Mouse (Mus musculus) cerebral cortex, adult 2 months (tissue): Measurements from ENCODE around the gene Gm28047.

Experiments used
- WGBS: fragments of 180-500 bp; shearing (Covaris S2); methylation state at CpG from one replicate; pipeline ENCODE4 v1.1.7; 2018; 5-methylcytosine and 5-hydroxymethylcytosine counted together

Gm28047 gene

GRCm38 (mm10) chr15:102483136-102483535 is 141.7 kb downstream of the Gm28047 start:
- 88% methylated on average over 3 of the region's 3 CpGs for WGBS

GRCm38 (mm10) chr15:102474520-102474919 is 150.3 kb downstream of the Gm28047 start:
- 85% methylated on average over 2 of the region's 2 CpGs for WGBS
